Mouse (Mus musculus) Patski (cell line): ENCODE data around the gene Hsf4. TPM values are rescaled to one million over a fixed set of nuclear protein-coding genes. Genes with fewer than 3 reads are reported as not detected.

Experiments
- ATAC-seq: fragments of 100-300 bp; one replicate; pipeline ENCODE4 v1.8.0; 2021
- CTCF ChIA-PET: fragments of 350-600 bp; sonication (Branson Sonifier 250); formaldehyde crosslinking; loops from one replicate; lab custom pipeline; 2022; ENCODE audit warnings: inconsistent platforms; lab: Charles Lee
- POLR2A ChIA-PET: fragments of 350-600 bp; sonication (Branson Sonifier 250); formaldehyde crosslinking; loops from one replicate; lab custom pipeline; 2022; ENCODE audit warnings: antibody characterized with exemption, inconsistent platforms; lab: Charles Lee
- DNase-seq: peaks from one replicate; pipeline ENCODE4 v3.0.0-alpha.2; 2011; ENCODE audit warnings: low read depth, low spot score
- H3K27me3 ChIP-seq: fragments of 371-371 bp; one replicate; pipeline ENCODE4 v1.5.1; 2021
- CTCF ChIP-seq: fragments of 100-300 bp; IDR thresholded peaks from one replicate; pipeline ENCODE4 v1.5.1; 2021
- in situ Hi-C: fragments of 300-500 bp; cut with MboI; formaldehyde crosslinking; loops from 3 replicates; pipeline ENCODE4 v1.11.1; 2018; ENCODE audit warnings: low pct_unique_long_range_greater_than_20kb, mixed read lengths
- polyA plus RNA-seq: library from polyadenylated mRNA; unstranded; gene quantifications from one replicate; pipeline ENCODE4 v1.2.3, GENCODE M21; 2021

Hsf4 gene
- polyA plus RNA-seq, 1 experiment from 2014 or later = 0.12 TPM

DNA sequence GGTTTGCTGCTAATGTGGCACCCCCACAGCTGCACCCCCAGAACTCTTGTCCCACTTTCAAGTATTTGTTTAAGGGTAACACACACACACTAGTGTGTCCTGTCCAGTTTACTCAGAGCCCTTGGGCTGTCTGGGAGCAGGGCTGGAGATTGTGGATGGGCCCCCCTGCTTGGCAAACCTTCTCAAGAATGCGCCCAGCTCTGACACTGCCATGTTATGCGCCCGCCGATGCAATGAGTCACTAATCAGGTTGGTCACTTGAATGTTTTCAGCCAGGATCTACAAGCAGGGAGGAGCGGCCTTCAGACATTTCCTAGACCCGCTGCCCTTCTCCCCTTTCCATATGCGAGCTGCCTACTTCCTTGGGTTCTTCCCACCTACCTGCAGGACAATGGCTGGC lies 22.9 kb downstream of the Hsf4 start:
- in situ Hi-C loops = loop anchor here (10.0 kb wide), 1 partner anchor 658 kb away; the partner anchor contains the start of gene Rrad
- DNase-seq (no peak), ATAC-seq (peak; percentile 61)
- POLR2A ChIA-PET = interaction anchor here (0.9 kb wide), 1 partner anchor 64 kb away, joined by 3 read pairs; no protein-coding TSS in a partner anchor
- no peaks in the 10 kb centered on the region for H3K27me3 ChIP-seq
- no peak for TF ChIP-seq CTCF
- CTCF ChIA-PET = interaction anchor here (1.2 kb wide), 1 partner anchor 171 kb away, joined by 3 read pairs; no protein-coding TSS in a partner anchor

DNA sequence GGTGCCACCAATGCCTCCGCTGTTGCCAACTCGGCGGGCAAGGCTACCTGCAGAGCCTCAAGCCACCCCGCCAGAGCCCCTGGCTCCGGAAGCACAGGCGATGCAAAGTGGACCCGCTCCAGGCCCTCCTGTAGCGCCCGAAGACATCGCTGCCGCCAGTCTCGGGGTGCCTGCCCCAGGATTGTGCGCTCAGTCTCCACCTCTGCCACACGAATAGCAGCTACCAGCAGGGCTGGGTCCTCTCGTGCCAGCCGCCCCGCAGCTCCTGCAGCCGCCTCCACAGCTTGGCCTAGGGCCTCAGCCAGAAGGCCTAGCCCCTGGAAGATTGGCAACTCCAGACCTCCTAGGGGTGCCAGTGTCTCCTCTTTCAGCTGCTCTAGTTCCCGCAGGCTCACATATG lies 23.8 kb downstream of the Hsf4 start:
- TF ChIP-seq CTCF = no peak
- DNase-seq = no peak
- ChIA-PET POLR2A (no interaction called here), CTCF (interaction anchor here (0.9 kb wide), 1 partner anchor 142 kb away, joined by 3 read pairs; no protein-coding TSS in a partner anchor)
- no peaks in the 10 kb centered on the region for H3K27me3 ChIP-seq
- no peak for ATAC-seq
- in situ Hi-C loops = loop anchor here (10.0 kb wide), 1 partner anchor 659 kb away; the partner anchor contains the start of gene Rrad

DNA sequence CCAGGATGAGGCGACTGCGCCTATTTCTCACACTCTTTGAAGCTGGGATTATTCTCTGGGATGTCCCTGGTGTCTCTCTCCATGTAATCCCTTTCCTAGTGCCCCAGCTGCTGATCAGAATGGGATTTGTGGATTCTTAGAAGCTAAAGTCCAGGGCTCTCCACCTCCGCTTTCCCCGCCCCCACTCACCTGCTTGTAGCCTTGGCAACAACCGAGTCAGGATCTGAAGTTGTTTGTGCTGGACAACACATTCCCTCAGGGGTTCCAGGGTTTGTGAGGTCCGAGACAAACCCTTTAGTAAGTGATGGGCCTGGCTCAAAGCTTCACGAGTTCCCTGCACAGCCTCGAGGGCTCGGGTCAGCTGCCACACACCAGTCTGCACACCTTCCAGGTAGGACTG lies 25.2 kb downstream of the Hsf4 start:
- DNase-seq (no peak), ATAC-seq (no peak)
- in situ Hi-C loops = loop anchor here (10.0 kb wide), 1 partner anchor 660 kb away; the partner anchor contains the start of gene Rrad
- no peak for TF ChIP-seq CTCF
- ChIA-PET POLR2A (no interaction called here), CTCF (interaction anchor here (1.4 to 1.7 kb wide), 2 partner anchors 15 to 174 kb away, joined by 3 to 4 read pairs; no protein-coding TSS in a partner anchor)
- H3K27me3 ChIP-seq = no peaks in the 10 kb centered on the region

- ChIA-PET CTCF (interaction anchor here (1.4 to 1.7 kb wide), 2 partner anchors 15 to 175 kb away, joined by 3 to 4 read pairs; no protein-coding TSS in a partner anchor), POLR2A (no interaction called here)
- ATAC-seq = no peak
- in situ Hi-C loops = loop anchor here (10.0 kb wide), 1 partner anchor 660 kb away; the partner anchor contains the start of gene Rrad
- TF ChIP-seq CTCF = no peak
- no peaks in the 10 kb centered on the region for H3K27me3 ChIP-seq
- DNase-seq = no peak
These were observed 25.7 kb downstream of the Hsf4 start for GRCm38 (mm10) chr8:105295256-105295655.

DNA sequence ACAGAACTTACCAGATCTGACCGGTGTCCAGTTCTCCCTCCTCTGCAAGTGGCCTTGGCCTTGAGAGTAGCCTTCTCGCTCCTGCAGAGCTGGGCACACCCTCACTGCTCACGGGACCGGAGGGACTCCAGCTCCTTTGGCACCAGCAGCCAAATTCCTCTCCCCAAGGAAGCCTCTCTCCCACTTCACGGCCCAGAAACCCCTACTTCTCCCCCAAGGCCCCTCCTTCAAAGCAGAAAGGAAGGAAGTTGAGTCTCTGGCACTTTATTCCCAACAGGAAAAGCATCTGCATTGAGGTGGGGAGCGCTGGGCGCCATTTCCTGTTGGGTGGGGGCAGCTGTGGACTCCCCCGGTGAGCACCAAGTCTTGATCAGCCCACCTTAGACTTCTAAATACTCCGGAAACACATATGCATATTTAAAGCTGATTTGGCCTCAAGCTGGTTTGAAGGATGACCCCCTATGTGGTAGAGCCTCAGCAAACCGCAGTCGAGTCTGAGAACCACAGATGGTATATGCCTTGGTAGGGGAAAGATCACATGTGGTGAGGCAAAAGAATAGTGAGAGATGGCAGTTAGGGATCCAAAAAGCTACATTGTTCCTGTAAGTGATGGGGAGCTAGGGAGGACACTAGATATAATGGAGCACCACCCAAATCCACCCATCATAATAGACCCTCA lies 26.4 kb downstream of the Hsf4 start, which contains the start of gene Exoc3l:
Exoc3l (minus strand) TSS at position 207 of the 679 bp plus-strand sequence.
- no peaks in the 10 kb centered on the region for H3K27me3 ChIP-seq
- ChIA-PET POLR2A (no interaction called here), CTCF (interaction anchor here (0.8 to 1.7 kb wide), 4 partner anchors 16 to 175 kb away, joined by 3 to 5 read pairs (median 4); partner anchors contain the start of gene D230025D16Rik)
- DNase-seq (no peak), ATAC-seq (no peak)
- in situ Hi-C loops = loop anchor here (10.0 kb wide), 1 partner anchor 661 kb away; the partner anchor contains the start of gene Rrad
- no peak for TF ChIP-seq CTCF

- POLR2A ChIA-PET = interaction anchor here (1.1 to 2.0 kb wide), 3 partner anchors 11 to 49 kb away, joined by 3 to 7 read pairs (median 4); no protein-coding TSS in a partner anchor
- ATAC-seq = peak; percentile 84
These were observed 28.1 kb downstream of the Hsf4 start, which contains the start of gene E2f4 for GRCm38 (mm10) chr8:105297511-105298192. TSS of gene E2f4 (plus strand) at chr8:105297663.

DNA sequence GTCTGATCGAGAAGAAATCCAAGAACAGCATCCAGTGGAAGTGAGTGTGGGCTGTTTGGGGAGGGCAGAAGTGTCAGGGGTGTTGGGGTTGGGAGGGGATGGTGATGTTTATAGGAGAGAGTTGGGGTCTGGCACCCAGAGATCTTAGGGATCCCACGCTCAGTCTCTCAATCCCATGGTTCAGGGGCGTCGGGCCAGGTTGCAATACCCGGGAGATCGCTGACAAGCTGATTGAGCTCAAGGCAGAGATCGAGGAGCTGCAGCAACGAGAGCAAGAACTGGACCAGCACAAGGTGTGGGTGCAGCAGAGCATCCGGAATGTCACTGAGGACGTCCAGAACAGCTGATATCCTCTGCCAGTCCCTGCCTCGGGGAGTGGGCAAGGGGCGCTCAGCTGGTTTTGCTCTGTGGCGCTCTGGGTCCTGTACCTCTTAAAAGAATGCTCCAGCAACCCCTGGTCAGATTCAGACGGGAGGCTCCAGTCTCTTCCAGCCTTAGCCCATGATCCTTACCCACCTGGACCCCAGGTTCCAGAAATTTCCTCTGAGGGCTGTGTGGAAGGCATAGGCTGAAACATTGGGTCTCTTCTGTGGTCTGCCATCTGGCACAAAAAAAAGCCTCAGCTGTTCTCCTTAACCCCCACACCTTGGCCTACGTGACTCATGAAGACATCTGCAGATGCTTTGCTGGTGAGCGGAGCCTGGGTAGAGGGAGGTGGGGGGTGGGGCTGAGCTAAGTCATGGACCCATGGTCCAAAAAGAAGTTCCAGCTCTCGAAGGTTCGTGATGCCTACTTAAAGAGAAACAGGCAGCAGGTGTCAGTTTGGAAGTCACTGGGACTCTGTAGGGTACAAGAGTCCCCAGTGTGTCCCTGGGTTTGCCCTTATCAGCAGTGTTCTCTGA lies 29.0 kb downstream of the Hsf4 start:
- ChIA-PET POLR2A (interaction anchor here (2.0 kb wide), 1 partner anchor 28 kb away, joined by 7 read pairs; no protein-coding TSS in a partner anchor), CTCF (no interaction called here)
- in situ Hi-C loops = loop anchor here (10.0 kb wide), 1 partner anchor 664 kb away; the partner anchor contains the start of gene Rrad
- no peak for ATAC-seq
- no peak for TF ChIP-seq CTCF
- no peak for DNase-seq
- no peaks in the 10 kb centered on the region for H3K27me3 ChIP-seq

More at GRCm38 (mm10) chr8:105297511-105298192, 28.1 kb downstream of the Hsf4 start, which contains the start of gene E2f4:
- DNase-seq = no peak
- no peak for TF ChIP-seq CTCF
- in situ Hi-C loops = loop anchor here (10.0 kb wide), 1 partner anchor 663 kb away; the partner anchor contains the start of gene Rrad
- CTCF ChIA-PET = no interaction called here
- no peaks in the 10 kb centered on the region for H3K27me3 ChIP-seq

GRCm38 (mm10) chr8:105299962-105300361 lies 30.4 kb downstream of the Hsf4 start:
- in situ Hi-C loops = loop anchor here (10.0 kb wide), 1 partner anchor 665 kb away; the partner anchor contains the start of gene Rrad
- DNase-seq (no peak), ATAC-seq (no peak)
- no peaks in the 10 kb centered on the region for H3K27me3 ChIP-seq
- POLR2A ChIA-PET = no interaction called here
- CTCF ChIA-PET = no interaction called here
- no peak for TF ChIP-seq CTCF

GRCm38 (mm10) chr8:105303396-105303795 lies 33.8 kb downstream of the Hsf4 start:
- no peak for TF ChIP-seq CTCF
- ChIA-PET CTCF (interaction anchor here (1.6 kb wide), 1 partner anchor 13 kb away, joined by 3 read pairs; no protein-coding TSS in a partner anchor), POLR2A (interaction anchor here (1.5 to 1.8 kb wide), 2 partner anchors 13 to 20 kb away, joined by 5 to 6 read pairs; partner anchors contain the start of gene 4931428F04Rik)
- H3K27me3 ChIP-seq = no peaks in the 10 kb centered on the region
- ATAC-seq (no peak), DNase-seq (no peak)
- in situ Hi-C loops = no loop called here
